Mouse (Mus musculus) lung, postnatal 0 days (tissue): ENCODE measurements around the gene Oaf. TPM values are rescaled to one million over a fixed set of nuclear protein-coding genes. Genes with fewer than 3 reads are reported as not detected.

Experiments used
- ATAC-seq: fragments of 200-750 bp; cut with Nextera tagmentation; 2 replicates; pipeline ENCODE4 v1.8.0; 2017; ENCODE audit warnings: moderate library complexity
- DNase-seq: peaks from one replicate; pipeline ENCODE4 v3.0.0-alpha.2; 2016; ENCODE audit warnings: low spot score
- H3K27ac ChIP-seq: fragments of 300-500 bp; sonication (generic); 2 replicates; pipeline ENCODE4 v1.5.1; 2014; ENCODE audit warnings: antibody characterized with exemption, mild to moderate bottlenecking, low read length, mixed read lengths
- H3K27me3 ChIP-seq: fragments of 300-500 bp; sonication (generic); replicated peaks from 2 replicates; pipeline ENCODE4 v1.6.1; 2014; ENCODE audit warnings: low read length, mixed read lengths; ENCODE audit not compliant: insufficient read depth
- H3K36me3 ChIP-seq: fragments of 300-500 bp; sonication (generic); 2 replicates; pipeline ENCODE4 v1.6.1; 2014; ENCODE audit warnings: low read length, mixed read lengths; ENCODE audit not compliant: insufficient read depth
- H3K4me1 ChIP-seq: fragments of 300-500 bp; sonication (generic); 2 replicates; pipeline ENCODE4 v1.6.1; 2014; ENCODE audit warnings: antibody characterized with exemption, low read depth, low read length, mixed read lengths; ENCODE audit not compliant: insufficient read depth
- H3K4me2 ChIP-seq: fragments of 300-500 bp; sonication (generic); replicated peaks from 2 replicates; pipeline ENCODE4 v1.6.1; 2014; ENCODE audit warnings: low read depth, mild to moderate bottlenecking, low read length, moderate library complexity, mixed read lengths
- H3K4me3 ChIP-seq: fragments of 300-500 bp; sonication (generic); 2 replicates; pipeline ENCODE4 v1.5.1; 2014; ENCODE audit warnings: low read depth, low read length
- H3K9ac ChIP-seq: fragments of 300-500 bp; sonication (generic); replicated peaks from 2 replicates; pipeline ENCODE4 v1.6.1; 2014; ENCODE audit warnings: low read depth, mild to moderate bottlenecking
- H3K9me3 ChIP-seq: fragments of 300-500 bp; sonication (generic); 2 replicates; pipeline ENCODE4 v1.6.1; 2016; ENCODE audit warnings: low read length, mixed read lengths
- CTCF ChIP-seq: IDR thresholded peaks from 2 replicates; pipeline ENCODE4 v1.5.1; 2016; ENCODE audit warnings: antibody characterized with exemption, mild to moderate bottlenecking
- EP300 ChIP-seq: IDR thresholded peaks from 2 replicates; pipeline ENCODE4 v1.6.1; 2016; ENCODE audit warnings: antibody characterized with exemption, mild to moderate bottlenecking, control low read depth
- WGBS: fragments of 180-500 bp; shearing (Covaris S2); extraction: QIAGEN DNeasy Blood & Tissue Kit; methylation state at CpG from one replicate; pipeline ENCODE4 v1.1.7; 2014; 5-methylcytosine and 5-hydroxymethylcytosine counted together
- polyA plus RNA-seq: library from polyadenylated mRNA; unstranded; fragments of >200 nt; fragmentation: Nextera tagmentation; extraction: Ambion mirVana; gene quantifications from 2 replicates; pipeline ENCODE4 v1.2.1, GENCODE M21; 2015

Oaf gene
- polyA plus RNA-seq, 1 experiment from 2014 or later, result 14.8 TPM

DNA sequence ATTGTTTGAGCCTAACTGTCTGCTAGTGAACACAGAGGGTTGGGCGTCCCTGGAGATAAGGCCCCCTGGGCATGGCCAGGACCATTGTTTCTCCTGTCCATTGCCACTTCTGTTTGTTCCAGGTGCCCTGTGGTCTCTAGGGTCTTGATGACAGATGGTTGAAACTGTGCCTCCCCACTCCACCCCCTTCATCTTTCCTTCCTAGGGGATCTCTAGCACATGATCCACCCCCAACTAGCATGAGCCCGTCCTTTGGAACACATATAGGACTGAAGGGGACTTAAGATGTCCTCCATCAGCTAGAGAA is 836 bp upstream of the Oaf start:
- no peaks in the 10 kb centered on the region for H3K27me3 ChIP-seq
- no peak overlapping the region for H3K9ac ChIP-seq
- WGBS, result 63% methylated on average over 2 of the region's 2 CpGs
- no peaks in the 10 kb centered on the region for H3K36me3 ChIP-seq
- 0 out of 2 replicates have a peak overlapping the region, but pooled peaks have one; percentile 91 for H3K4me2 ChIP-seq
- 0 out of 2 replicates have a peak overlapping the region, but pooled peaks have one; percentile 16 for H3K27ac ChIP-seq
- H3K9me3 ChIP-seq, result no peaks in the 10 kb centered on the region
- DNase-seq, result no peak
- H3K4me3 ChIP-seq, result no peak overlapping the region
- ATAC-seq, result no peak
- H3K4me1 ChIP-seq, result no peaks in the 10 kb centered on the region
- no peak for TF ChIP-seq CTCF
- TF ChIP-seq EP300, result no peak

DNA sequence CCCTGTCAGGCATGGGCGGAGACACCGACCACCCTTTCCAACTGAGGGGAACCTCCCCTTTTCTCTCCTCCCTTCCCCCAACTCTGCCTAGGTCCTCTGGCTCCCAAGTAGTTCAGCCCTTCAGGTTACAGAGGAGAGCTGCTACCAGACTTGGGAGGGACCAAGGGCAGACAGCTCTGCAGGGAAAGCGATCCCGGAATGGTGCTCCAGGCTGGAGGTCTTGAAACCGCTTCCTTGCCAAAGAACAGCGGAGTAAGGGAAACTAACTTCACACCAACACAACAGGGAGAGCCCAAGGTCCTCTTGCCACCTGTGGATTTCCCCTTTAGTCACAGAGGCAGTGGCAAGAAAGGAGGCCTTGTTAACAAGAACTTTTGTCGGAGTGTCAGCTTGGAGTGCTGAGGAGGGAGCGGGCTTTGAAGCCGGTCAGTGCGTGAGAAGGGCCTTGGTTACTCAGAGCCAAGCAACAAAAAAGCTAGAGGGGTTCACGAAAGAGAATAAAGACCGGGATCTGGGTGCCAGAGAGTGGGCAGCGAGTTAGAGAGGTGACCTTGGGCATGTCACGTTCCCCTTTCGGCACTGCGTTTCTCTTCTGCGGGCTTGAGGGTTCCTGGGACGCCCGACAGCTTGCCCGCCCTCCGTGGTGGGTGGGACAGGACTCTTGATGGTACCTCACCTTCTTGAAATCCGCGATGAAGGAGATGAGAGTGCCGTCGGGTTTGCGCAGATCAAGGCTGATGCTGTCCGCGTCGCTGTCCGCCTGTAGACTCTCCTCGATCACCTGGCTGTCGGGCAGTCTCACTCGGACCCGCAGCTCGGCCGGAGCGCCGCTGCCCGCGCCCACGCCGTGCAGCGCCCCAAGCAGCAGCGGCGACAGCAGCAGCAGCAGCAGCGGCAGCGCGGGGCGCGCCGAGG is 823 bp downstream of the Oaf start:
- ATAC-seq (peak; percentile 20), DNase-seq (no peak)
- WGBS, result 2% methylated on average over 50 of the region's 51 CpGs
- no peak overlapping the region for H3K27ac ChIP-seq
- peak overlapping the region; percentile 71 for H3K4me3 ChIP-seq
- no peak overlapping the region; the same call in 1 of the 2 replicates for H3K9ac ChIP-seq
- no peaks in the 10 kb centered on the region for H3K36me3 ChIP-seq
- H3K27me3 ChIP-seq, result no peaks in the 10 kb centered on the region
- no peaks in the 10 kb centered on the region for H3K9me3 ChIP-seq
- peak overlapping the region; percentile 91 for H3K4me2 ChIP-seq
- H3K4me1 ChIP-seq, result no peaks in the 10 kb centered on the region
- TF ChIP-seq EP300 (no peak), CTCF (no peak; the same call in 1 of the 2 replicates)

DNA sequence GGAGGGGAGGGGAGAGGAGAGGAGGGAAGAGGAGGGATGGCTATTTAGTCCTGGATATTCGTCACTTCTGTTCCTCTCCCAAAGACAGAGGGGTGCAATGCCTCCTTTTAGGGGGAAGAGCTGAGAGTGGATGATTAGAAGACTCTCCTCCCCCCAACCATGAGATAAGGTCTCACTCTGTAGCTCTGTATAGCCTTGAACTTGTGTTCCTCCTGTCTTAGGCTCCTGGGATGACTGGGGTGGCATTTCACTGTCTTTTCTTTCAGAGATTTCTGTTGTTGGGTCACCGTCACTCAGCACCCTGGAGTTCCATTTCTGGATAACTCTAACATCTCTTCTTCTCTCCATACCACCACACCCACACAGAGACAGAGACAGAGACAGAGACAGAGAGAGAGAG is 1.5 kb downstream of the Oaf start:
- peak overlapping the region; percentile 71; the same call in 1 of the 2 replicates for H3K4me3 ChIP-seq
- DNase-seq, result no peak
- no peak for ATAC-seq
- TF ChIP-seq EP300 (no peak), CTCF (no peak)
- no peaks in the 10 kb centered on the region for H3K9me3 ChIP-seq
- no peaks in the 10 kb centered on the region for H3K27me3 ChIP-seq
- peak overlapping the region; percentile 91 for H3K4me2 ChIP-seq
- no peaks in the 10 kb centered on the region for H3K4me1 ChIP-seq
- no peak overlapping the region for H3K27ac ChIP-seq
- H3K36me3 ChIP-seq, result no peaks in the 10 kb centered on the region
- H3K9ac ChIP-seq, result no peak overlapping the region
- WGBS, result 49% methylated on average over 2 of the region's 2 CpGs

DNA sequence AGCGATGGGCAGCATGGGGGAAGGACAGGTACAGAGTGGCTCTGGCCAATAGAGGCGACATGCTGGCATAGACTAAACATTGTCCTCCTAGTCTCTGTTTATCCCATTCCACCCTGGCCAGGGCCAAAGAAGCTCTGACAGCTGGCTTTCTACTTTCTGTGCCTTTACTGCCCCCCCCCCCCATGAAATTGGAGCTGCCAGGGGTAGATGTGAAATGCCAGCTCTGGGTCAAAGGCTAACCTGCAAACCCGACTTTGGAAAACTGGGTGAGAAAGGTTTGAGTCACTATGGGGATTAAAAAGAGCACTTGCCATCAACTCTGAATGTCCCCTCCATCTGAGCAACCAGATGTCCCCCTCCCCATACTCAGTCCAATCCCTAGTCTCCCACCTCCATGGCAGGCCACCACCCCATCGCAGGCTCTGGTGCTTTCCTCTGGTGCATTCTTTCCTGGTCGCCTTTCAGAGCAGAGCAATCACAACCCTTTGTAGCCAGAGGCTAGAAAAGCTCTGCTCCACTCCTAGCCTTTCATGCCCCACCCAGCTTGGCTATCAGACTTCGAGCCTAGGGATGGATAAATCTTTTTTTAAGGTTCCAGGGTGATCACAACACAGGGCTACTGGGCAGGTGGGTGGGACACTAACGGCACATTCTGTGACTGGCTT is 2.5 kb downstream of the Oaf start:
- Histone ChIP-seq H3K9ac (no peak overlapping the region), H3K9me3 (no peaks in the 10 kb centered on the region), H3K27ac (no peak overlapping the region), H3K4me2 (no peak overlapping the region), H3K4me1 (peaks cover 4% of the 10 kb centered on the region; the same call in 1 of the 2 replicates), H3K27me3 (no peaks in the 10 kb centered on the region), H3K36me3 (no peaks in the 10 kb centered on the region), H3K4me3 (no peak overlapping the region)
- TF ChIP-seq CTCF (no peak), EP300 (no peak)
- DNase-seq (no peak), ATAC-seq (no peak)
- WGBS, result 56% methylated on average over 7 of the region's 7 CpGs

DNA sequence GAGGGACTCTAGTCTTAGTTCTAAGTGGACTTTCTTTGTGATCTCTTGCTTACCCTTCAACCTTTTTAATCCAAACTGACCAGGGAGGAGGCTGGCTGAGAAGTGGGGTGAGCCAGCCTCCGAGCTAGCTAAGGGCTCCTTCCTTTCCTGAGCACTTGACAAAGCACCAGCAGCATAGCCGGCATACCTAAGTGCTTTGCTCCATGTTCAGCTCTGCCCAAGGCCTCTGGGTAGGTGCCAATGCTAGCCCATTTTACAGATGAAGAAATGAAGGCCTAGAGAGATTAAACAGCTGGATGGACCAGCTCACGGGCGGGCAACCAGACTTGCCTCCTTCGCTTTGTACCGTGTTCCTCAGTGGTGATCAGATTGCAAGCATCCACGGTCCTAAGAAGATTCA is 3.1 kb downstream of the Oaf start:
- H3K9me3 ChIP-seq, result no peaks in the 10 kb centered on the region
- H3K36me3 ChIP-seq, result no peaks in the 10 kb centered on the region
- DNase-seq, result no peak
- no peak overlapping the region for H3K4me2 ChIP-seq
- H3K4me3 ChIP-seq, result no peak overlapping the region
- no peak for ATAC-seq
- WGBS, result 81% methylated on average over 7 of the region's 7 CpGs
- H3K4me1 ChIP-seq, result peaks cover 7% of the 10 kb centered on the region; the same call in 1 of the 2 replicates
- no peak for TF ChIP-seq EP300
- no peak for TF ChIP-seq CTCF
- no peak overlapping the region for H3K9ac ChIP-seq
- no peak overlapping the region for H3K27ac ChIP-seq
- H3K27me3 ChIP-seq, result no peaks in the 10 kb centered on the region

DNA sequence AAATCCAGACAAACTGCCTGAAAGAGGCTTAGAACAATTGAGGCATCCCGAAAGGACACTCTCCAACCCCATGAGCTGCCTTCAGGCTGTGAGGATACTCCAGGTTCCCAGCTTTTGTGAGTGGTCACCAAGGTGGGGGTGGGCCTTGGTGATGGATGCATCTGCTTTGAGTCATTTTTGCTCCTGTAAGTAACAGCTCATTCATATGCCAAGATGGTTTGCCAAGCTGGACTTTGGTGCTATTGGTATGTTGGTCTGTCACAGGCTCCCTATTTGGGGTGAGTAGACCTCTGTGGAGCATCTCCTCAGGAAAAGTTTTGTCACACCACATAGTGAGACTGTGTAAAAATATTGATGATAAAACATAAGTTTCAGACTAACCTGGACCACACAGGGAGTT is 3.6 kb downstream of the Oaf start:
- DNase-seq (no peak), ATAC-seq (no peak)
- no peak overlapping the region for H3K4me2 ChIP-seq
- H3K27ac ChIP-seq, result no peak overlapping the region
- H3K36me3 ChIP-seq, result no peaks in the 10 kb centered on the region
- 96% methylated on average over 1 of the region's 1 CpGs for WGBS
- H3K9me3 ChIP-seq, result no peaks in the 10 kb centered on the region
- no peak overlapping the region for H3K4me3 ChIP-seq
- H3K4me1 ChIP-seq, result peaks cover 7% of the 10 kb centered on the region; the same call in 1 of the 2 replicates
- no peaks in the 10 kb centered on the region for H3K27me3 ChIP-seq
- H3K9ac ChIP-seq, result no peak overlapping the region
- TF ChIP-seq CTCF (no peak), EP300 (no peak)
